Comparison of ENCODE assay signal across 8 mouse cellular contexts in the genomic region with DNA sequence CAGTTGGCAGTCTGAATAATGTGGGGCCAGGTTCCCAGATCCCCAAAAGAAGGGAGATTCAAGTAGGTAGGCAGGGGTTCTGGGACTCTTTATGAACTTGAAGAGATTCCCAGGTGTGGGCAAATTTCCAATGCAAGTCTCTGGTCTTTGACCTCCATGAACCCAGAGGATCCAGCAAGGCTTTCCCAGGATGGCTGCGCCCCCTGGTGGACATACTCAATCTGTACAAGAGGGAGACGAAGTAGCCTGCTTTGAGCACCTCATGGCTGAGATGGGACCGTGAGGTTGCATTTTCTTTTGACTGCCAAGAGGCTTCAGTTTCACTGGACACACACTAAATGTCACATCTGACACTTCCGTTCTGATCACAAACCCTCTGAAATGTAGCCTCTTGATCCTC. TPM values are rescaled to one million over a fixed set of nuclear protein-coding genes. Genes with fewer than 3 reads are reported as not detected.
A peak's percentile ranks its signal among the peaks of the same experiment; 100 is the strongest.
DNase-seq lines count a peak whose midpoint lies in the region; ATAC-seq and TF ChIP-seq lines count a peak whose summit lies in the region.

No protein-coding gene starts in this region.

- no peak overlapping the region for H3K27ac ChIP-seq in liver, postnatal 0 days (ENCODE audit: low read depth)

- no peak overlapping the region for H3K4me2 ChIP-seq in liver, postnatal 0 days (ENCODE audit: low read depth, low read length)

- H3K36me3 ChIP-seq in liver, postnatal 0 days (replicated peaks; ENCODE audit: insufficient read depth, low read length), result no peaks in the 10 kb centered on the region

- no peak overlapping the region for H3K4me3 ChIP-seq in liver, postnatal 0 days (ENCODE audit: low read depth, low read length)

- WGBS in liver, postnatal 0 days (ENCODE audit: insufficient replicate concordance), result 3% methylated on average over 4 of the region's 4 CpGs

- no peak for TF ChIP-seq EP300 in liver, postnatal 0 days (IDR thresholded peaks at IDR 0.05; ENCODE audit: low read depth)

- peak; percentile 98 for TF ChIP-seq CTCF in liver, postnatal 0 days (IDR thresholded peaks at IDR 0.05; ENCODE audit: low read depth)

- no peaks in the 10 kb centered on the region for H3K4me1 ChIP-seq in liver, postnatal 0 days (ENCODE audit: insufficient read depth)

- H3K27me3 ChIP-seq in liver, postnatal 0 days (ENCODE audit: insufficient read depth, low read length), result peaks cover 12% of the 10 kb centered on the region

- no peaks in the 10 kb centered on the region for H3K9me3 ChIP-seq in liver, postnatal 0 days (ENCODE audit: low read length)

- peak; percentile 85 for ATAC-seq in granulocyte monocyte progenitor cell, adult 5-6 weeks (replicated peaks; ENCODE audit: poor library complexity, severe bottlenecking)
- ATAC-seq in liver, postnatal 0 days, result peak; percentile 82

- no peak overlapping the region for H3K9ac ChIP-seq in liver, postnatal 0 days (replicated peaks)

- DNase-seq in CD4-positive, CD25-positive, alpha-beta regulatory T cell, adult 2 months (ENCODE audit: low read depth, low spot score), result peak; percentile 82
- peak; percentile 88 for DNase-seq in R1 (ENCODE audit: low read depth, low spot score)
- peak; percentile 83 to 91 for DNase-seq in cerebellum, postnatal 14 days
- peak; percentile 90 to 95 for DNase-seq in kidney, postnatal 36 days
- DNase-seq in liver, postnatal 0 days, result peak; percentile 92
- peak; percentile 74 for DNase-seq in right cerebral cortex, postnatal 14 days
- DNase-seq in urinary bladder, postnatal 25 days (ENCODE audit: low spot score), result peak; percentile 79

RNA-seq across cellular contexts. Expression of a gene that starts 9.1 kb away (rescaled TPM):
- total RNA-seq in granulocyte monocyte progenitor cell, adult 5-6 weeks (2014; fragmentation: Nextera tagmentation), result not detected in 2 replicates
- total RNA-seq in granulocyte monocyte progenitor cell, adult 5-6 weeks (2017), result 0.34 and 1.5 TPM in 2 replicates
- 1.3 and 1.5 TPM in 2 replicates for polyA plus RNA-seq in liver, postnatal 0 days (2015; fragmentation: Nextera tagmentation; extraction: Ambion mirVana)

RNA-seq across cellular contexts. Expression of a gene that starts 14.6 kb away (rescaled TPM):
- total RNA-seq in granulocyte monocyte progenitor cell, adult 5-6 weeks (2014; fragmentation: Nextera tagmentation), result not detected in 2 replicates
- not detected in 2 replicates for total RNA-seq in granulocyte monocyte progenitor cell, adult 5-6 weeks (2017)
- 0.13 and 0.18 TPM in 2 replicates for polyA plus RNA-seq in liver, postnatal 0 days (2015; fragmentation: Nextera tagmentation; extraction: Ambion mirVana)

RNA-seq across cellular contexts. Expression of a gene that starts 32.7 kb away (rescaled TPM):
- total RNA-seq in granulocyte monocyte progenitor cell, adult 5-6 weeks (2014; fragmentation: Nextera tagmentation), result not detected in 2 replicates
- 0.13 and 0.62 TPM in 2 replicates for total RNA-seq in granulocyte monocyte progenitor cell, adult 5-6 weeks (2017)
- 3.5 and 4.5 TPM in 2 replicates for polyA plus RNA-seq in liver, postnatal 0 days (2015; fragmentation: Nextera tagmentation; extraction: Ambion mirVana)

RNA-seq across cellular contexts. Expression of a gene that starts 51.6 kb away (rescaled TPM):
- total RNA-seq in granulocyte monocyte progenitor cell, adult 5-6 weeks (2014; fragmentation: Nextera tagmentation), result 57.6 and 75.3 TPM in 2 replicates
- total RNA-seq in granulocyte monocyte progenitor cell, adult 5-6 weeks (2017), result 55.6 and 74.5 TPM in 2 replicates
- 50.6 and 52.1 TPM in 2 replicates for polyA plus RNA-seq in liver, postnatal 0 days (2015; fragmentation: Nextera tagmentation; extraction: Ambion mirVana)
